Mouse (Mus musculus): ENCODE data around the gene Gatm. TPM values are rescaled to one million over a fixed set of nuclear protein-coding genes. Genes with fewer than 3 reads are reported as not detected.

Gatm gene
- total RNA-seq, 1 experiment from 2014 or later, result 40.8 TPM

- no peak for ATAC-seq (replicated peaks in 1 of 2; ENCODE audit: insufficient read depth in 1 of 2, low FRiP score in 2 of 2, low TSS enrichment in 1 of 2, low read depth in 1 of 2, poor library complexity in 2 of 2, severe bottlenecking in 2 of 2)
Observed at GRCm38 (mm10) chr2:122576295-122576694, 34.8 kb downstream of the Gatm start.

- ATAC-seq (replicated peaks in 1 of 2; ENCODE audit: insufficient read depth in 1 of 2, low FRiP score in 2 of 2, low TSS enrichment in 1 of 2, low read depth in 1 of 2, poor library complexity in 2 of 2, severe bottlenecking in 2 of 2), result no peak
Observed at GRCm38 (mm10) chr2:122575470-122575869, 35.6 kb downstream of the Gatm start.

GRCm38 (mm10) chr2:122572438-122572837 is 38.7 kb downstream of the Gatm start:
- ATAC-seq (replicated peaks in 1 of 2; ENCODE audit: insufficient read depth in 1 of 2, low FRiP score in 2 of 2, low TSS enrichment in 1 of 2, low read depth in 1 of 2, poor library complexity in 2 of 2, severe bottlenecking in 2 of 2), result peak; percentile 65 to 67; a peak in 3 of 4 replicates

- no peak for ATAC-seq (replicated peaks in 1 of 2; ENCODE audit: insufficient read depth in 1 of 2, low FRiP score in 2 of 2, low TSS enrichment in 1 of 2, low read depth in 1 of 2, poor library complexity in 2 of 2, severe bottlenecking in 2 of 2)
Observed at GRCm38 (mm10) chr2:122571326-122571725, 39.8 kb downstream of the Gatm start.

GRCm38 (mm10) chr2:122570430-122570829 is 40.7 kb downstream of the Gatm start:
- no peak for ATAC-seq (replicated peaks in 1 of 2; ENCODE audit: insufficient read depth in 1 of 2, low FRiP score in 2 of 2, low TSS enrichment in 1 of 2, low read depth in 1 of 2, poor library complexity in 2 of 2, severe bottlenecking in 2 of 2)

- peak; percentile 84 to 86; a peak in 3 of 4 replicates for ATAC-seq (replicated peaks in 1 of 2; ENCODE audit: insufficient read depth in 1 of 2, low FRiP score in 2 of 2, low TSS enrichment in 1 of 2, low read depth in 1 of 2, poor library complexity in 2 of 2, severe bottlenecking in 2 of 2)
Observed at GRCm38 (mm10) chr2:122569439-122569838, 41.7 kb downstream of the Gatm start.

- peak; percentile 47 to 64; a peak in 1 of 4 replicates for ATAC-seq (replicated peaks in 1 of 2; ENCODE audit: insufficient read depth in 1 of 2, low FRiP score in 2 of 2, low TSS enrichment in 1 of 2, low read depth in 1 of 2, poor library complexity in 2 of 2, severe bottlenecking in 2 of 2)
Observed at GRCm38 (mm10) chr2:122562251-122562650, 48.9 kb downstream of the Gatm start.

GRCm38 (mm10) chr2:122561221-122561620 is 49.9 kb downstream of the Gatm start:
- peak; percentile 75 to 91; a peak in 3 of 4 replicates for ATAC-seq (replicated peaks in 1 of 2; ENCODE audit: insufficient read depth in 1 of 2, low FRiP score in 2 of 2, low TSS enrichment in 1 of 2, low read depth in 1 of 2, poor library complexity in 2 of 2, severe bottlenecking in 2 of 2)

GRCm38 (mm10) chr2:122558317-122558716 is 52.8 kb downstream of the Gatm start:
- peak; percentile 63 to 75; a peak in 3 of 4 replicates for ATAC-seq (replicated peaks in 1 of 2; ENCODE audit: insufficient read depth in 1 of 2, low FRiP score in 2 of 2, low TSS enrichment in 1 of 2, low read depth in 1 of 2, poor library complexity in 2 of 2, severe bottlenecking in 2 of 2)

Other genes with a start within 250 kb of the Gatm start
- gene Shf, start 242.1 kb downstream of the Gatm start, total RNA-seq (2017), result 2.8 and 4.7 TPM in 2 replicates
- 25.6 and 36.6 TPM in 2 replicates for gene Slc28a2, start 184.8 kb downstream of the Gatm start, total RNA-seq (2017)
- gene Gm14085, start 126.4 kb downstream of the Gatm start, total RNA-seq (2017), result 1.1 TPM in 1 of 2 replicates, not detected in the other
- gene AA467197, start 25.7 kb upstream of the Gatm start, total RNA-seq (2017), result 21.9 and 25.4 TPM in 2 replicates
- gene Slc30a4, start 91.4 kb upstream of the Gatm start, total RNA-seq (2017), result 19.7 and 20.4 TPM in 2 replicates
- gene Bloc1s6, start 127.2 kb upstream of the Gatm start, total RNA-seq (2017), result 27.9 and 49.3 TPM in 2 replicates
- gene Sqor, start 153.9 kb upstream of the Gatm start, total RNA-seq (2017), result 33.5 and 50.2 TPM in 2 replicates